Mouse (Mus musculus): ENCODE measurements at regions not wholly inside any gene's neighbourhood (a gene's known extent, or its start where the extent isn't known, plus 50 kb on each side); places are given as distances from the start of the nearest gene placed in this dataset.

DNA sequence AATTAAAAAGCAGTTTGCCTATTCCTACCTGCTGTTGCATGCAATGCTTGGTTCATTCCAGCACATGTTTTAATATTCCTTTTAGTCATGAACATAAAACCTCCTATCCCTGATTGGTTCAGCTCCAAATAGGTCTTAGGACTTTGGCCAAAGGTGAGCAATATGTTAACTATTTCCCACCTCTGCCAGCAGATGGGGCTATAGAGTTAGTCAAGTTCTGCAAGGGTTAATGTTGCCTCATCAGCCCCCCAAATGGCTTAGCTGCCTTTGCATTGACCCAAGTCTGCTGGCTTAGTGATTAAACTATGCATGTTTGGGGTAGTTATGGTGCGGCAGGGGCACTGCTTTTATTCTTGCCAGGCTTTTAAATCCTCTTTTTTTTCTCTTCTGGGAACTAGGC, 62.1 kb upstream of the Arhgap24 start:
- TF ChIP-seq POLR2A (IDR thresholded peaks at IDR 0.05; ENCODE audit: extremely low read depth, insufficient read depth, low read length) = no peak
- TF ChIP-seq CTCF (IDR thresholded peaks at IDR 0.05; ENCODE audit: low read depth, low read length) = peak; percentile 19; the same call in 1 of the 2 replicates
